Mouse (Mus musculus) ES-E14 (cell line): ENCODE measurements around the gene Tns2. TPM values are rescaled to one million over a fixed set of nuclear protein-coding genes. Genes with fewer than 3 reads are reported as not detected.

ENCODE experiments used
- DNase-seq: peaks from one replicate; pipeline ENCODE4 v3.0.0-alpha.2; 2013; ENCODE audit warnings: low read depth, low spot score
- H3K27ac ChIP-seq: 2 replicates; pipeline ENCODE4 v1.5.1; 2012; ENCODE audit warnings: low read depth, mild to moderate bottlenecking, low read length, moderate library complexity, mixed read lengths; ENCODE audit not compliant: poor library complexity, insufficient read depth, severe bottlenecking
- H3K36me3 ChIP-seq: 2 replicates; pipeline ENCODE4 v1.6.1; 2012; ENCODE audit warnings: mild to moderate bottlenecking, low read length, moderate library complexity, mixed read lengths; ENCODE audit not compliant: control insufficient read depth, poor library complexity, insufficient read depth, severe bottlenecking
- H3K4me1 ChIP-seq, 2 experiments: fragments of 150-350 bp in 1 of 2; sonication (generic) in 1 of 2; 2 replicates each; pipeline ENCODE4 v1.6.1; 2012; ENCODE audit warnings: low read length in 2 of 2, mild to moderate bottlenecking in 1 of 2, mixed read lengths in 1 of 2; ENCODE audit not compliant: control insufficient read depth in 2 of 2, insufficient read depth in 2 of 2, poor library complexity in 1 of 2
- H3K4me3 ChIP-seq, 2 experiments: fragments of 150-350 bp in 1 of 2; sonication (generic) in 1 of 2; 2 replicates each; pipeline ENCODE4 v1.5.1; 2012; ENCODE audit warnings: low read length in 2 of 2, low read depth in 1 of 2, mild to moderate bottlenecking in 1 of 2, mixed read lengths in 1 of 2; ENCODE audit not compliant: insufficient read depth in 1 of 2, poor library complexity in 1 of 2, severe bottlenecking in 1 of 2
- H3K9ac ChIP-seq: 2 replicates; pipeline ENCODE4 v1.6.1; 2012; ENCODE audit warnings: low read depth, mild to moderate bottlenecking, low read length, mixed read lengths; ENCODE audit not compliant: poor library complexity, insufficient read depth, severe bottlenecking
- H3K9me3 ChIP-seq: fragments of 150-350 bp; sonication (generic); 2 replicates; pipeline ENCODE4 v1.6.1; 2012; ENCODE audit warnings: low read depth, mild to moderate bottlenecking, low read length; ENCODE audit not compliant: control insufficient read depth, insufficient read depth
- CHD2 ChIP-seq: IDR thresholded peaks from 2 replicates; pipeline ENCODE4 v1.6.1; 2014; ENCODE audit warnings: mild to moderate bottlenecking, low read depth, low read length, inconsistent platforms
- HCFC1 ChIP-seq: IDR thresholded peaks from 2 replicates; pipeline ENCODE4 v1.6.1; 2012; ENCODE audit warnings: low read length, inconsistent platforms, borderline replicate concordance; ENCODE audit not compliant: insufficient read depth
- MAFK ChIP-seq: IDR thresholded peaks from 2 replicates; pipeline ENCODE4 v1.6.1; 2014; ENCODE audit warnings: mild to moderate bottlenecking, low read depth, low read length, inconsistent platforms; ENCODE audit not compliant: insufficient read depth
- ZC3H11A ChIP-seq: IDR thresholded peaks from 2 replicates; pipeline ENCODE4 v1.6.1; 2012; ENCODE audit warnings: low read depth, mild to moderate bottlenecking, inconsistent platforms, low read length, borderline replicate concordance
- ZNF384 ChIP-seq: IDR thresholded peaks from 2 replicates; pipeline ENCODE4 v1.6.1; 2012; ENCODE audit warnings: low read depth, low read length, inconsistent platforms
- in situ Hi-C, 2 experiments: fragments of 600-800 bp; cut with MboI; formaldehyde crosslinking; loops; one replicate each; pipeline ENCODE4 v1.15.1; 2025; ENCODE audit warnings: low sequenced_read_pairs in 2 of 2, inconsistent platforms in 1 of 2; ENCODE audit not compliant: unreplicated experiment in 2 of 2
- total RNA-seq: library from RNA; depleted of rRNA; stranded (reverse); fragments of 300-350 nt; gene quantifications from 2 replicates; pipeline ENCODE4 v1.2.3, GENCODE M21; 2012

The Tns2 gene
- total RNA-seq, 1 experiment = 4.9 TPM

- TF ChIP-seq CHD2 (no peak), ZNF384 (no peak), ZC3H11A (no peak), HCFC1 (no peak), MAFK (no peak)
- H3K9ac ChIP-seq = no peak overlapping the region
- in situ Hi-C loops = no loop called here
- no peak overlapping the region for H3K4me3 ChIP-seq
- peaks cover 18% of the 10 kb centered on the region for H3K36me3 ChIP-seq
- H3K4me1 ChIP-seq = peaks cover 0 to 2% of the 10 kb centered on the region in 2 experiments; a peak in 1 of 4 replicates
- no peak overlapping the region for H3K27ac ChIP-seq
- DNase-seq = no peak
- H3K9me3 ChIP-seq = no peaks in the 10 kb centered on the region
Measured at GRCm38 (mm10) chr15:102133314-102133713, 33.1 kb downstream of the Tns2 start.

GRCm38 (mm10) chr15:102134709-102135108 is 34.5 kb downstream of the Tns2 start:
- no peak for TF ChIP-seq CHD2
- TF ChIP-seq MAFK = no peak
- TF ChIP-seq ZNF384 = no peak
- TF ChIP-seq ZC3H11A = no peak
- no peak for TF ChIP-seq HCFC1
- H3K4me3 ChIP-seq = no peak overlapping the region
- in situ Hi-C loops = no loop called here

GRCm38 (mm10) chr15:102135522-102136128 is 35.4 kb downstream of the Tns2 start:
- Histone ChIP-seq H3K27ac (no peak overlapping the region), H3K9me3 (no peaks in the 10 kb centered on the region), H3K36me3 (peaks cover under 1% of the 10 kb centered on the region; the same call in 1 of the 2 replicates), H3K4me3 (peak overlapping the region; percentile 84 to 87), H3K4me1 (peaks cover 0 to 2% of the 10 kb centered on the region in 2 experiments; a peak in 1 of 4 replicates), H3K9ac (peak overlapping the region; percentile 79)
- TF ChIP-seq ZNF384 (no peak), HCFC1 (no peak), ZC3H11A (no peak), MAFK (no peak), CHD2 (no peak)
- in situ Hi-C loops = no loop called here
- DNase-seq = no peak

More at GRCm38 (mm10) chr15:102134709-102135108, 34.5 kb downstream of the Tns2 start:
- Histone ChIP-seq H3K9ac (no peak overlapping the region), H3K9me3 (no peaks in the 10 kb centered on the region), H3K4me1 (peaks cover 0 to 2% of the 10 kb centered on the region in 2 experiments; a peak in 1 of 4 replicates), H3K36me3 (peaks cover 10% of the 10 kb centered on the region), H3K27ac (no peak overlapping the region)
- DNase-seq = no peak

GRCm38 (mm10) chr15:102136129-102136758 is 36.0 kb downstream of the Tns2 start, which contains the start of gene Spryd3:
Gene Spryd3 (minus strand): TSS chr15:102136234.
- DNase-seq = peak; percentile 91
- Histone ChIP-seq H3K4me3 (peak within 1 kb of the TSS; percentile 84 to 87), H3K9me3 (no peaks in the 10 kb centered on the region), H3K9ac (peak within 1 kb of the TSS; percentile 79), H3K27ac (peak within 1 kb of the TSS; percentile 37; the same call in 1 of the 2 replicates), H3K4me1 (peaks cover 0 to 2% of the 10 kb centered on the region in 2 experiments; a peak in 1 of 4 replicates), H3K36me3 (no peaks in the 10 kb centered on the region; the same call in 1 of the 2 replicates)
- TF ChIP-seq MAFK (no peak), ZNF384 (no peak), CHD2 (peak; percentile 93), ZC3H11A (no peak), HCFC1 (no peak; the same call in 1 of the 2 replicates)
- in situ Hi-C loops = no loop called here
